Mouse (Mus musculus) liver, embryonic 14.5 days (tissue): ENCODE data around the gene Hoxa13.

Experiments used
- CTCF ChIP-seq: IDR thresholded peaks from 2 replicates; pipeline ENCODE4 v1.5.1; 2016; ENCODE audit warnings: antibody characterized with exemption, low read depth, control low read depth
- EP300 ChIP-seq: IDR thresholded peaks from 2 replicates; pipeline ENCODE4 v1.6.1; 2016; ENCODE audit warnings: antibody characterized with exemption, low read depth

- TF ChIP-seq CTCF (no peak), EP300 (no peak)
Observed at GRCm38 (mm10) chr6:52235866-52236265, 24.8 kb downstream of the Hoxa13 start.
